ENCODE assay signal across 8 mouse cellular contexts in genomic region chr10:57571211-57571730, GRCm38 (mm10). TPM values are rescaled to one million over a fixed set of nuclear protein-coding genes. Genes with fewer than 3 reads are reported as not detected.
DNase-seq lines count a peak whose midpoint lies in the region; ATAC-seq and TF ChIP-seq lines count a peak whose summit lies in the region.

No protein-coding gene starts in this region.

- no peak overlapping the region for H3K27ac ChIP-seq in forebrain, postnatal 0 days (ENCODE audit: low read depth, low read length)
- H3K27ac ChIP-seq in forebrain, embryonic 12.5 days = no peak overlapping the region

- DNase-seq in forebrain, postnatal 0 days = peak; percentile 48
- peak; percentile 55 to 68 for DNase-seq in cerebellum, adult 18-20 months
- peak; percentile 52 for DNase-seq in gastrocnemius, postnatal 10 days
- peak; percentile 13 to 20 for DNase-seq in layer of hippocampus, postnatal 36 days
- DNase-seq in mesoderm, embryonic 11.5 days (ENCODE audit: low read depth, low spot score) = peak; percentile 70
- peak; percentile 88 for DNase-seq in splenic B cell, adult 2 months (ENCODE audit: low read depth, low spot score)

- H3K9ac ChIP-seq in forebrain, postnatal 0 days = no peak overlapping the region
- H3K9ac ChIP-seq in forebrain, embryonic 12.5 days = no peak overlapping the region

- WGBS in forebrain, postnatal 0 days = 37% methylated on average over 8 of the region's 8 CpGs
- WGBS in forebrain, embryonic 12.5 days = 39% methylated on average over 8 of the region's 8 CpGs

- no peaks in the 10 kb centered on the region for H3K9me3 ChIP-seq in forebrain, postnatal 0 days (ENCODE audit: low read length)
- H3K9me3 ChIP-seq in forebrain, embryonic 12.5 days = no peaks in the 10 kb centered on the region
- no peaks in the 10 kb centered on the region for H3K9me3 ChIP-seq in E14TG2a.4 (ENCODE audit: low read length)

- no peak for ATAC-seq in forebrain, postnatal 0 days
- ATAC-seq in forebrain, embryonic 12.5 days (ENCODE audit: low FRiP score) = no peak

- peak; percentile 65 for TF ChIP-seq CTCF in forebrain, postnatal 0 days (IDR thresholded peaks at IDR 0.05; ENCODE audit: low read depth)
- peak; percentile 92 for TF ChIP-seq CTCF in E14TG2a.4 (conservative IDR thresholded peaks at IDR 0.05; ENCODE audit: low read length)

- no peak overlapping the region for H3K4me2 ChIP-seq in forebrain, postnatal 0 days (ENCODE audit: low read depth)
- no peak overlapping the region for H3K4me2 ChIP-seq in forebrain, embryonic 12.5 days

- H3K4me3 ChIP-seq in forebrain, postnatal 0 days (ENCODE audit: low read depth, low read length) = no peak overlapping the region
- H3K4me3 ChIP-seq in forebrain, embryonic 12.5 days (replicated peaks) = no peak overlapping the region
- H3K4me3 ChIP-seq in E14TG2a.4 (replicated peaks; ENCODE audit: low read length) = no peak overlapping the region

- H3K4me1 ChIP-seq in forebrain, postnatal 0 days (ENCODE audit: insufficient read depth) = peaks cover 7% of the 10 kb centered on the region; the same call in 1 of the 2 replicates
- H3K4me1 ChIP-seq in forebrain, embryonic 12.5 days = peaks cover 16% of the 10 kb centered on the region
- H3K4me1 ChIP-seq in E14TG2a.4 (replicated peaks; ENCODE audit: low read depth, low read length) = peaks cover 35% of the 10 kb centered on the region

- H3K27me3 ChIP-seq in forebrain, postnatal 0 days (ENCODE audit: insufficient read depth, low read length) = no peaks in the 10 kb centered on the region
- H3K27me3 ChIP-seq in forebrain, embryonic 12.5 days = no peaks in the 10 kb centered on the region; the same call in 1 of the 2 replicates
- no peaks in the 10 kb centered on the region for H3K27me3 ChIP-seq in E14TG2a.4 (ENCODE audit: insufficient read depth, low read length)
- no peaks in the 10 kb centered on the region for H3K27me3 ChIP-seq in splenic B cell, adult 2 months (ENCODE audit: control insufficient read depth, insufficient read depth, low read length, poor library complexity, severe bottlenecking)

- no peaks in the 10 kb centered on the region for H3K36me3 ChIP-seq in forebrain, postnatal 0 days (ENCODE audit: insufficient read depth)
- H3K36me3 ChIP-seq in forebrain, embryonic 12.5 days (replicated peaks) = no peaks in the 10 kb centered on the region
- H3K36me3 ChIP-seq in E14TG2a.4 (ENCODE audit: insufficient read depth, low read length) = no peaks in the 10 kb centered on the region
- no peaks in the 10 kb centered on the region for H3K36me3 ChIP-seq in splenic B cell, adult 2 months (ENCODE audit: control insufficient read depth, insufficient read depth, low read length, poor library complexity, severe bottlenecking)

RNA-seq across cellular contexts. Expression of gene Serinc1, which starts 38.9 kb away (rescaled TPM):
- 421 and 468 TPM in 2 replicates for total RNA-seq in forebrain, postnatal 0 days (2014; rRNA removed)
- polyA plus RNA-seq in forebrain, postnatal 0 days (2015; fragmentation: Nextera tagmentation; extraction: Ambion mirVana) = 409 and 477 TPM in 2 replicates
- 211 and 213 TPM in 2 replicates for polyA plus RNA-seq in forebrain, embryonic 12.5 days (2016; fragmentation: Nextera tagmentation; extraction: Ambion mirVana)
- total RNA-seq in gastrocnemius, postnatal 10 days (2021) = 100 to 1,000 TPM; 170 to 176 TPM
- total RNA-seq in layer of hippocampus, postnatal 36 days (2021) = 1,000 to 10,000 TPM in 1 of 2 experiments, 100 to 1,000 TPM in 1; 905 to 1,006 TPM

Comparison
In these comparisons a context has a peak if more than half of its experiments do, and no peak if none do; other contexts are left out.
1. DNase-seq: peak in every context shown above with its lines; median percentile 88 in splenic B cell, adult 2 months; 70 in mesoderm, embryonic 11.5 days; 62 in cerebellum, adult 18-20 months; 52 in gastrocnemius, postnatal 10 days; 48 in forebrain, postnatal 0 days; 16 in layer of hippocampus, postnatal 36 days.